Comparison of ENCODE assay signal across 21 mouse cellular contexts in genomic region chr10:11429059-11429812, GRCm38 (mm10).
DNase-seq lines count a peak whose midpoint lies in the region; ATAC-seq and TF ChIP-seq lines count a peak whose summit lies in the region.
"Had no signal": no experiment of that assay in that cellular context is flagged by ENCODE, and none has a peak within 500 bp of the region (broad histone marks: within the 10 kb centered on the region; RNA-seq: fewer than 3 reads in every experiment).

No protein-coding gene starts in this region.

- H3K9ac ChIP-seq in hindbrain, postnatal 0 days (replicated peaks; ENCODE audit: low read length) = no peak overlapping the region
- H3K9ac ChIP-seq in hindbrain, embryonic 16.5 days (ENCODE audit: low read depth, low read length) = no peak overlapping the region
- H3K9ac ChIP-seq in forebrain, embryonic 15.5 days (replicated peaks) = no peak overlapping the region
- no peak overlapping the region for H3K9ac ChIP-seq in lung, postnatal 0 days (replicated peaks; ENCODE audit: low read depth)
- H3K9ac ChIP-seq in intestine, embryonic 16.5 days (ENCODE audit: low read depth, low read length) = no peak overlapping the region
- H3K9ac ChIP-seq: embryonic facial prominence, embryonic 15.5 days; heart, embryonic 12.5 days; hindbrain, embryonic 14.5 days had no signal

- no peak overlapping the region for H3K4me3 ChIP-seq in hindbrain, postnatal 0 days (ENCODE audit: low read length)
- H3K4me3 ChIP-seq in hindbrain, embryonic 16.5 days (ENCODE audit: low read length) = no peak overlapping the region
- H3K4me3 ChIP-seq in forebrain, embryonic 15.5 days = no peak overlapping the region
- no peak overlapping the region for H3K4me3 ChIP-seq in lung, postnatal 0 days (ENCODE audit: low read depth, low read length)
- no peak overlapping the region for H3K4me3 ChIP-seq in intestine, embryonic 16.5 days (ENCODE audit: low read length)
- H3K4me3 ChIP-seq: embryonic facial prominence, embryonic 15.5 days; heart, adult 2 months; heart, embryonic 12.5 days; hindbrain, embryonic 10.5 days had no signal

- no peak for ATAC-seq in hindbrain, postnatal 0 days
- ATAC-seq in hindbrain, embryonic 16.5 days = no peak
- ATAC-seq in forebrain, embryonic 15.5 days (replicated peaks) = 0 out of 2 replicates have a peak, but pooled peaks have one; percentile 38
- ATAC-seq in lung, postnatal 0 days = no peak
- no peak for ATAC-seq in intestine, embryonic 16.5 days
- ATAC-seq: inflammation-experienced regulatory T-cells, adult 6 months had no signal

- H3K36me3 ChIP-seq in hindbrain, postnatal 0 days (ENCODE audit: insufficient read depth, low read length) = no peaks in the 10 kb centered on the region
- no peaks in the 10 kb centered on the region for H3K36me3 ChIP-seq in hindbrain, embryonic 16.5 days (ENCODE audit: control insufficient read depth, insufficient read depth, low read length)
- H3K36me3 ChIP-seq in forebrain, embryonic 15.5 days = no peaks in the 10 kb centered on the region
- no peaks in the 10 kb centered on the region for H3K36me3 ChIP-seq in lung, postnatal 0 days (ENCODE audit: insufficient read depth, low read length)
- no peaks in the 10 kb centered on the region for H3K36me3 ChIP-seq in intestine, embryonic 16.5 days (ENCODE audit: control insufficient read depth, insufficient read depth, low read length)
- H3K36me3 ChIP-seq: embryonic facial prominence, embryonic 15.5 days; heart, embryonic 12.5 days; hindbrain, embryonic 10.5 days had no signal

- no peak overlapping the region for H3K4me2 ChIP-seq in hindbrain, postnatal 0 days (ENCODE audit: low read depth, low read length)
- no peak overlapping the region for H3K4me2 ChIP-seq in hindbrain, embryonic 16.5 days (ENCODE audit: low read length)
- no peak overlapping the region for H3K4me2 ChIP-seq in forebrain, embryonic 15.5 days (replicated peaks)
- H3K4me2 ChIP-seq in lung, postnatal 0 days (replicated peaks; ENCODE audit: low read depth, low read length) = no peak overlapping the region
- no peak overlapping the region for H3K4me2 ChIP-seq in intestine, embryonic 16.5 days (ENCODE audit: low read depth, low read length)
- H3K4me2 ChIP-seq: embryonic facial prominence, embryonic 15.5 days; heart, embryonic 12.5 days; hindbrain, embryonic 14.5 days had no signal

- no peak overlapping the region for H3K27ac ChIP-seq in hindbrain, postnatal 0 days
- H3K27ac ChIP-seq in hindbrain, embryonic 16.5 days (ENCODE audit: low read depth, low read length) = no peak overlapping the region
- H3K27ac ChIP-seq in forebrain, embryonic 15.5 days (replicated peaks) = no peak overlapping the region
- no peak overlapping the region for H3K27ac ChIP-seq in lung, postnatal 0 days (ENCODE audit: low read length)
- H3K27ac ChIP-seq in intestine, embryonic 16.5 days (ENCODE audit: low read length) = no peak overlapping the region
- H3K27ac ChIP-seq: embryonic facial prominence, embryonic 15.5 days; heart, adult 2 months; hindbrain, embryonic 10.5 days; hindbrain, embryonic 14.5 days had no signal

- TF ChIP-seq EP300 in lung, postnatal 0 days (IDR thresholded peaks at IDR 0.05) = no peak

- DNase-seq in hindbrain, postnatal 0 days (ENCODE audit: low spot score) = peak; percentile 11
- peak; percentile 51 for DNase-seq in brain, embryonic 14.5 days (ENCODE audit: low read depth)
- DNase-seq in retina, postnatal 1 day = peak; percentile 49
- no peak for DNase-seq in lung, postnatal 0 days (ENCODE audit: low spot score)
- DNase-seq: adrenal gland, adult 2 months; adrenal gland, postnatal 25 days; cerebellum, adult 11 months; cerebellum, adult 8-10 months; cerebellum, postnatal 14 days; embryo, embryonic 11 days; gastrocnemius, postnatal 14 days; heart, adult 2 months; kidney, adult 11 months had no signal

- TF ChIP-seq CTCF in hindbrain, postnatal 0 days (IDR thresholded peaks at IDR 0.05; ENCODE audit: low read depth) = no peak
- TF ChIP-seq CTCF in brain, embryonic 14.5 days (IDR thresholded peaks at IDR 0.05; ENCODE audit: borderline replicate concordance, extremely low read depth, insufficient read depth, insufficient read length) = no peak
- TF ChIP-seq CTCF in lung, postnatal 0 days (IDR thresholded peaks at IDR 0.05) = no peak

- WGBS in hindbrain, postnatal 0 days = 57% methylated on average over 12 of the region's 12 CpGs
- 56% methylated on average over 12 of the region's 12 CpGs for WGBS in hindbrain, embryonic 16.5 days
- 42% methylated on average over 12 of the region's 12 CpGs for WGBS in forebrain, embryonic 15.5 days
- 87% methylated on average over 12 of the region's 12 CpGs for WGBS in lung, postnatal 0 days
- WGBS in intestine, embryonic 16.5 days = 83% methylated on average over 12 of the region's 12 CpGs

- no peaks in the 10 kb centered on the region for H3K27me3 ChIP-seq in hindbrain, postnatal 0 days (ENCODE audit: insufficient read depth, low read length)
- no peaks in the 10 kb centered on the region for H3K27me3 ChIP-seq in hindbrain, embryonic 16.5 days (replicated peaks; ENCODE audit: control insufficient read depth, insufficient read depth, low read length)
- no peaks in the 10 kb centered on the region for H3K27me3 ChIP-seq in forebrain, embryonic 15.5 days
- H3K27me3 ChIP-seq in lung, postnatal 0 days (replicated peaks; ENCODE audit: insufficient read depth, low read length) = no peaks in the 10 kb centered on the region
- H3K27me3 ChIP-seq in intestine, embryonic 16.5 days (replicated peaks; ENCODE audit: control insufficient read depth, insufficient read depth, low read length) = no peaks in the 10 kb centered on the region
- H3K27me3 ChIP-seq: embryonic facial prominence, embryonic 15.5 days; heart, embryonic 12.5 days had no signal

- TF ChIP-seq POLR2A in brain, embryonic 14.5 days (IDR thresholded peaks at IDR 0.05; ENCODE audit: borderline replicate concordance, extremely low read depth, insufficient read depth, insufficient read length, poor library complexity, severe bottlenecking) = no peak

- H3K4me1 ChIP-seq in hindbrain, postnatal 0 days (ENCODE audit: insufficient read depth, low read length) = no peaks in the 10 kb centered on the region
- no peaks in the 10 kb centered on the region for H3K4me1 ChIP-seq in hindbrain, embryonic 16.5 days (ENCODE audit: control insufficient read depth, insufficient read depth, low read depth, low read length)
- H3K4me1 ChIP-seq in forebrain, embryonic 15.5 days = no peaks in the 10 kb centered on the region
- no peaks in the 10 kb centered on the region for H3K4me1 ChIP-seq in lung, postnatal 0 days (ENCODE audit: insufficient read depth, low read depth, low read length)
- H3K4me1 ChIP-seq in intestine, embryonic 16.5 days (ENCODE audit: control insufficient read depth, insufficient read depth, low read length) = no peaks in the 10 kb centered on the region
- H3K4me1 ChIP-seq: embryonic facial prominence, embryonic 15.5 days; heart, embryonic 12.5 days; hindbrain, embryonic 10.5 days had no signal

- H3K9me3 ChIP-seq in hindbrain, postnatal 0 days (ENCODE audit: low read length) = no peaks in the 10 kb centered on the region
- no peaks in the 10 kb centered on the region for H3K9me3 ChIP-seq in hindbrain, embryonic 16.5 days (ENCODE audit: control insufficient read depth, low read length)
- no peaks in the 10 kb centered on the region for H3K9me3 ChIP-seq in forebrain, embryonic 15.5 days
- no peaks in the 10 kb centered on the region for H3K9me3 ChIP-seq in lung, postnatal 0 days (ENCODE audit: low read length)
- no peaks in the 10 kb centered on the region for H3K9me3 ChIP-seq in intestine, embryonic 16.5 days (ENCODE audit: control insufficient read depth, low read length)
- H3K9me3 ChIP-seq: embryonic facial prominence, embryonic 15.5 days; heart, embryonic 12.5 days; hindbrain, embryonic 10.5 days had no signal
